Mouse (Mus musculus) hindbrain, embryonic 13.5 days (tissue): ENCODE measurements around the gene Tecpr2. TPM values are rescaled to one million over a fixed set of nuclear protein-coding genes. Genes with fewer than 3 reads are reported as not detected.

Experiments
- ATAC-seq: fragments of 200-750 bp; cut with Nextera tagmentation; 2 replicates; pipeline ENCODE4 v1.8.0; 2017; ENCODE audit warnings: moderate TSS enrichment; ENCODE audit not compliant: low FRiP score
- H3K27ac ChIP-seq: fragments of 300-500 bp; sonication (generic); 2 replicates; pipeline ENCODE4 v1.5.1; 2015; ENCODE audit warnings: inconsistent platforms, mild to moderate bottlenecking, moderate library complexity
- H3K27me3 ChIP-seq: fragments of 300-500 bp; sonication (generic); 2 replicates; pipeline ENCODE4 v1.6.1; 2015; ENCODE audit warnings: mild to moderate bottlenecking, inconsistent platforms
- H3K36me3 ChIP-seq: fragments of 300-500 bp; sonication (generic); 2 replicates; pipeline ENCODE4 v1.6.1; 2015; ENCODE audit warnings: mild to moderate bottlenecking, inconsistent platforms
- H3K4me1 ChIP-seq: fragments of 300-500 bp; sonication (generic); replicated peaks from 2 replicates; pipeline ENCODE4 v1.6.1; 2015; ENCODE audit warnings: inconsistent platforms
- H3K4me2 ChIP-seq: fragments of 300-500 bp; sonication (generic); 2 replicates; pipeline ENCODE4 v1.6.1; 2015; ENCODE audit warnings: inconsistent platforms, mild to moderate bottlenecking, moderate library complexity
- H3K4me3 ChIP-seq: fragments of 300-500 bp; sonication (generic); 2 replicates; pipeline ENCODE4 v1.5.1; 2015; ENCODE audit warnings: mild to moderate bottlenecking, inconsistent platforms
- H3K9ac ChIP-seq: fragments of 300-500 bp; sonication (generic); 2 replicates; pipeline ENCODE4 v1.6.1; 2015; ENCODE audit warnings: mild to moderate bottlenecking, inconsistent platforms
- H3K9me3 ChIP-seq: fragments of 300-500 bp; sonication (generic); 2 replicates; pipeline ENCODE4 v1.6.1; 2016; ENCODE audit warnings: inconsistent platforms
- WGBS: fragments of 180-500 bp; shearing (Covaris S2); methylation state at CpG from one replicate; pipeline ENCODE4 v1.1.7; 2015; 5-methylcytosine and 5-hydroxymethylcytosine counted together
- polyA plus RNA-seq: library from polyadenylated mRNA; unstranded; fragments of >200 nt; fragmentation: Nextera tagmentation; extraction: Ambion mirVana; gene quantifications from 2 replicates; pipeline ENCODE4 v1.2.1, GENCODE M21; 2015

Gene Tecpr2
- polyA plus RNA-seq, 1 experiment from 2014 or later = 7.3 TPM

DNA sequence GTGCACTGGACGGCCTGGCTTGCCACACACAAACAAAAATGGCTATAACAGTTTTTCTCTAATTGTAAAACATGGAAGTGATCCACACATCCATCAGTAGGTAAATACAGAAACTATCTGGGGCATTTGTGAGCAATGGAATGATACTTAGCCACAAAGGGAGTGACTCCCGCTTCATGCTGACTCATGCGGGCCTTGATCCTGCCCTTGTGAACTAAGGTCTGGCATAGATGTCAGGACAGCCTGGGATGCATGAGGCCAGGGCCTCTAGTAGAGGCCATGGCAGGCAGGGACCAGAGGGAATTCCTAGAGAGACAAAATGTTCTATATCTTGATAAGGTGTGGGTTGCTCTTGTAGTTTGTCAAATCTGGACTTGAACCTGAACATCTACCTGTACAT is 64.4 kb downstream of the Tecpr2 start:
- no peak overlapping the region for H3K27ac ChIP-seq

DNA sequence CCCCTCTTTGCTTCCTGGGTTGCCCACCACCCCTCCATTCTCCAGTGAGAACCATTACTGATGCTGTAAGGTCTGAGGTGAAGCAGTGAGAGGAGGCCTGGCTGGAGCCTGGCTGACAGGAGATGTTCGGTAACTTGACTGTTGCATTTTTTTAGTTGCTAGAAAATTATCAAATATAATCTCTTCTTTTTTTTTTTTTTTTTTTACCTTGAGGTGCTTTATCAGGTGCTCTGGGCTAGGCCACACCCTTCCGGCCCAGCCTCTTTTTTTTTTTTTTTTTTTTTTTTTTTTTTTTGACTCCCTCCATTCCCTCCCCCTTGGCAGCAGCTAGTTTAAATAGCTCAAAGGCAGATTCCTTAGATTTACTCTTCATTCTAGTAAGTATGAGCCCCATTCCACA is 64.8 kb downstream of the Tecpr2 start:
- H3K27me3 ChIP-seq = no peaks in the 10 kb centered on the region
- 100% methylated on average over 2 of the region's 2 CpGs for WGBS
- no peak overlapping the region for H3K27ac ChIP-seq
- H3K4me2 ChIP-seq = no peak overlapping the region
- H3K9me3 ChIP-seq = no peaks in the 10 kb centered on the region
- ATAC-seq = no peak
- no peaks in the 10 kb centered on the region for H3K4me1 ChIP-seq
- H3K9ac ChIP-seq = no peak overlapping the region
- H3K4me3 ChIP-seq = no peak overlapping the region
- H3K36me3 ChIP-seq = peaks cover 41% of the 10 kb centered on the region

More for the DNA sequence above, 64.4 kb downstream of the Tecpr2 start:
- H3K4me1 ChIP-seq = no peaks in the 10 kb centered on the region
- H3K9ac ChIP-seq = no peak overlapping the region
- WGBS = 91% methylated on average over 3 of the region's 3 CpGs
- no peaks in the 10 kb centered on the region for H3K27me3 ChIP-seq
- no peak overlapping the region for H3K4me3 ChIP-seq
- peaks cover 44% of the 10 kb centered on the region for H3K36me3 ChIP-seq
- no peaks in the 10 kb centered on the region for H3K9me3 ChIP-seq
- no peak overlapping the region for H3K4me2 ChIP-seq
- no peak for ATAC-seq

DNA sequence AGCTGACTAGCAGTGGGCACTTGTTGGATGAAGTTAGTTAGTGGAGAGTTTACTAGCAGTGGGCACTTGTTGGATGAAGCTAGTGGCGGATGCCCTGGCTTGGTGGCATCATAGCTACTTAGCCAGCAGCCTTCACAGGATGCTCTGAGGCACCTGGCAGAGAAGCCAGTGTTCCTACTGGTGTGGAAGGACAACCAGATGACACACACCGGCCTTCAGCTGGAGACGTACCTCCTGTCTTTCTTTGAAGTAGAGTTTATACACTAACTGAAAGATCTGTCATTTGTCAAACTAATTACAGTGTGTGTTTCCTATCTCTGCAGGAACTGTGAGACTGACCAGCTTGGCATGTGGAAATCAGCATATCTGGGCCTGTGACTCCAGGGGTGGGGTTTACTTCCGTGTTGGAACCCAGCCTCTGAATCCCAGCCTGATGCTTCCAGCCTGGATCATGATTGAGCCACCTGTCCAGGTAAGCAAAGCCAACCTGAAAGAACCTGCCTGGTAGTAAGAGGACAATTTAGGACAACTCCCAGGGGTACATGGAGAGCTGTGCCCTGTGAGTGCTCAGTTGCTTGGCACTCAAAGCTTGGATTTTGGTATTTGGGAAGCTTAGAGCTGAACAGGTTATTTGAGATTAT is 65.4 kb downstream of the Tecpr2 start:
- no peaks in the 10 kb centered on the region for H3K4me1 ChIP-seq
- no peak overlapping the region for H3K4me3 ChIP-seq
- WGBS = 87% methylated on average over 4 of the region's 4 CpGs
- peaks cover 41% of the 10 kb centered on the region for H3K36me3 ChIP-seq
- no peak overlapping the region for H3K9ac ChIP-seq
- H3K9me3 ChIP-seq = no peaks in the 10 kb centered on the region
- H3K27me3 ChIP-seq = no peaks in the 10 kb centered on the region
- no peak overlapping the region for H3K4me2 ChIP-seq
- ATAC-seq = no peak
- H3K27ac ChIP-seq = no peak overlapping the region

DNA sequence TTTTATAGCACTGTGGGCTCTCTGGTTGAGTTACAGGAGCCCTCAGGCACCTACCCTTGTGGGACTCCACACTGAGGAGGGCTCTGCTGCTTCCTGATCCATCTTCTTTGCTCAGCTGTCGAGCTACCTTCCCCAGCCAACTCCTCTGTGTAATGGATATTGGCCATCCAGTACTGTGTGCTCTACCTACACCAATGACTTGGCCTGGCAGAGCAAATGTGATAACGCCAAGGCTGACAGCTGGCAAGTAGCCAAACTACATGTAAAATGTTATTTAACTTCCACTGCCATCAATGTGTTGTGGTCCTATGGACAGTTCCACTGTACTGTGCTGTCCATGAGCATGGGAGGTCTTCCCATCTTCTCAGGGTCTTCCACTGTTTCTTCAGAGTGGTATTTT is 72.9 kb downstream of the Tecpr2 start:
- peaks cover 29% of the 10 kb centered on the region for H3K36me3 ChIP-seq
- H3K9ac ChIP-seq = no peak overlapping the region
- H3K9me3 ChIP-seq = no peaks in the 10 kb centered on the region
- WGBS = 79% methylated on average over 2 of the region's 2 CpGs
- no peak overlapping the region for H3K27ac ChIP-seq
- no peak overlapping the region for H3K4me2 ChIP-seq
- no peaks in the 10 kb centered on the region for H3K27me3 ChIP-seq
- H3K4me3 ChIP-seq = no peak overlapping the region
- H3K4me1 ChIP-seq = no peaks in the 10 kb centered on the region
- ATAC-seq = no peak

DNA sequence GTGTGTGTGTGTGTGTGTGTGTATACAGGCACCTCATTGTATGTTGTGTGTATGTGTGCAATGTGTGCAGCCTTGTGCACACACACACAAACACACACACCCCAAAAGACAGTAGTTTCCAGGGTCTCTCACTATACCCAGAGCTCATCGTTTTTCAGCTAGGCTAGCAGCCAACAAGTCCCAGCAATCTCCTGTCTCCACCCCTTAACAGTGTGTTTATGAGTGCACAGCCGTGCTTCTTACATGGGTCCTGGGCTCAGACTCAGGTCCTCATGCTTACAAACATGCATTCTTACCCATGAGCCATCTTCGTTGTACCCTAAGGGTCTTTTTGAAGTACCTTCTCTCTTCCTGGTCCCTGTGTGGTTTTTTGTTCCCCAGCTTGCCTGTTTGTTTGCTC is 76.4 kb downstream of the Tecpr2 start:
- no peak overlapping the region for H3K27ac ChIP-seq
- H3K4me2 ChIP-seq = no peak overlapping the region
- 82% methylated on average over 3 of the region's 3 CpGs for WGBS
- H3K9ac ChIP-seq = no peak overlapping the region
- no peaks in the 10 kb centered on the region for H3K4me1 ChIP-seq
- H3K4me3 ChIP-seq = no peak overlapping the region
- ATAC-seq = no peak
- H3K27me3 ChIP-seq = no peaks in the 10 kb centered on the region
- no peaks in the 10 kb centered on the region for H3K9me3 ChIP-seq
- peaks cover 44% of the 10 kb centered on the region for H3K36me3 ChIP-seq

DNA sequence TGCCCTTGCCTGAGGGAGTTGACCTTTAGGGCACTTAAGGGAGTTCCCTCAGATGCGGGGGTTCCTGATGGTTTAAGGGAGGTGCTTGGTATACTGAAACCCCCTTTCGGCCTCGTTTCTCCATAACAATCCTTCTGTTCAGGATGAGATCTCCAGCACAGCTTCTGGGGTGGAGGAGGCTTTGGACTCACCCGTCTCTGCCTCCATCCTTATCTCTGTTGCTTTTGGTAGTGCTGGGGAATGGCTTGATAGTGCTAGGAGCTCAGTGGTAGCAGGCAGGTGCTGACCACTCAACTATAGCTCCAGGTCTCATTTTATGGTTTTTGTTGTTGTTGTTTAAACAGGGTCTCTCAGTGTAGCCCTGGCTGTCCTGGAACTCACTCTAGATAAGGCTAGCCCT is 77.0 kb downstream of the Tecpr2 start:
- ATAC-seq = no peak
- 85% methylated on average over 4 of the region's 4 CpGs for WGBS
- Histone ChIP-seq H3K4me3 (no peak overlapping the region), H3K27me3 (no peaks in the 10 kb centered on the region), H3K9me3 (no peaks in the 10 kb centered on the region), H3K27ac (no peak overlapping the region), H3K4me2 (no peak overlapping the region), H3K9ac (no peak overlapping the region), H3K36me3 (peaks cover 45% of the 10 kb centered on the region), H3K4me1 (no peaks in the 10 kb centered on the region)

DNA sequence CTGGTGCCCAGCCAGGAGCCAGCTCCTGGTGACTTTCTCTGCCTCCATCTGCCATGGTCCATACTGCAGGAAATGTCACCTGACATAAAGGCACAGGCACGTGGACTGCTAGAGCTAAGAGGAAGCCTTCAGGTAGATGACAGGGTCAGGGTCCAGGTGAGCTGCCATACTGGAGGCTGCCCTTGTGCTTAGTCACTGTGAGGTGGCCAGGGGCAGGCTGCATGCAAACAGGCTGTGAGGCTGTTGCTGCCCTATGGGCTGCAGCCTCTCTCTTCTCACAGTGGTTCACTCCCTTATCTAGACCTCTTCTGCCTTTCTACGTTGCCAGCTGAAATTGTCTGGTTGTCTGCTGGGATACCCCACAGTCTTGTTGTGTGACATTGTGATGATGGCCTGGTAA is 78.1 kb downstream of the Tecpr2 start:
- ATAC-seq = no peak
- H3K9me3 ChIP-seq = no peaks in the 10 kb centered on the region
- H3K4me1 ChIP-seq = no peaks in the 10 kb centered on the region
- H3K4me2 ChIP-seq = no peak overlapping the region
- no peaks in the 10 kb centered on the region for H3K27me3 ChIP-seq
- H3K9ac ChIP-seq = no peak overlapping the region
- H3K4me3 ChIP-seq = no peak overlapping the region
- H3K36me3 ChIP-seq = peaks cover 47% of the 10 kb centered on the region
- no peak overlapping the region for H3K27ac ChIP-seq
- 91% methylated on average over 2 of the region's 2 CpGs for WGBS

DNA sequence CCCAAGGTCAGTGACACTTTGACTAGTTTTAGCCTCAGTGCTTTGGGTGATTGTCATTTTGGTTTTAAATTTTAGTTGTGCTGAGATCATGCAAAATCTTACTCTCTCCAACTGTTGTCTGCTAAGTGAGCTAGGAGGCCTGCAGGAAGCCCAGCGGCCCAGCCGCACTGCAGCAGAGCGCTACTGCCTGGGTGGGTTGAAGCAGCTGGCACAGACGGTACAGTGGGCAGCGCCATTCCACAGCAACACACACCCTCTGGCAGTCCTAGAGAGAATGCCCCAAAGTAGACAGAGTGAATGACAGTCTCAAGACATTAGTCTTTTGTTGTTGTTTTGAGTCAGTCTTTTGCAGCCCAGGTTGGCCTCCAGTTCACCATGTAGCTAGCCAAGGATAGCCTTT is 81.3 kb downstream of the Tecpr2 start:
- no peak for ATAC-seq
- H3K9ac ChIP-seq = no peak overlapping the region
- peaks cover 75% of the 10 kb centered on the region for H3K36me3 ChIP-seq
- H3K27ac ChIP-seq = no peak overlapping the region
- no peak overlapping the region for H3K4me3 ChIP-seq
- no peaks in the 10 kb centered on the region for H3K9me3 ChIP-seq
- no peaks in the 10 kb centered on the region for H3K27me3 ChIP-seq
- 96% methylated on average over 5 of the region's 5 CpGs for WGBS
- H3K4me2 ChIP-seq = no peak overlapping the region
- H3K4me1 ChIP-seq = no peaks in the 10 kb centered on the region

DNA sequence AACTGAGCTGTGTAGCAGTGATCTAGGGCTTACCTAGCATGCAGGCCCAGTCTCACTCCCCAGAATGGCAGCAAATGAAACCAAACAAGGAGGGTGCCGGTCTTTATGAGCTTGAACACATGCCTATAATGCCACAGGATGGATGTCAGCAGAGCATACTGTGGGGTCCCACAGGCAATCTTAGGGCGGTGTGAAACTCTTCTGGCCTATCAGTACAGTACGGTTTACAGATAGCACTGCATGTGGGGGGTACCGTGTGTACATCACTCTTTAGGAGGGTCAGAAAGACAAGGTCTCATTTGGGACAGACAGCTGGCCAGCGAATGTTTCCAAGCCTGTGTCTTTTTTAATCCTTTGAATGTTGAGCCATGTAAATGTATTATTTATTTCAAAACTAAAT is 82.9 kb downstream of the Tecpr2 start:
- Histone ChIP-seq H3K9ac (no peak overlapping the region), H3K27me3 (no peaks in the 10 kb centered on the region), H3K9me3 (no peaks in the 10 kb centered on the region), H3K4me1 (no peaks in the 10 kb centered on the region), H3K4me3 (no peak overlapping the region), H3K36me3 (peaks cover 89% of the 10 kb centered on the region), H3K27ac (no peak overlapping the region), H3K4me2 (no peak overlapping the region)
- no peak for ATAC-seq
- WGBS = 92% methylated on average over 5 of the region's 5 CpGs

DNA sequence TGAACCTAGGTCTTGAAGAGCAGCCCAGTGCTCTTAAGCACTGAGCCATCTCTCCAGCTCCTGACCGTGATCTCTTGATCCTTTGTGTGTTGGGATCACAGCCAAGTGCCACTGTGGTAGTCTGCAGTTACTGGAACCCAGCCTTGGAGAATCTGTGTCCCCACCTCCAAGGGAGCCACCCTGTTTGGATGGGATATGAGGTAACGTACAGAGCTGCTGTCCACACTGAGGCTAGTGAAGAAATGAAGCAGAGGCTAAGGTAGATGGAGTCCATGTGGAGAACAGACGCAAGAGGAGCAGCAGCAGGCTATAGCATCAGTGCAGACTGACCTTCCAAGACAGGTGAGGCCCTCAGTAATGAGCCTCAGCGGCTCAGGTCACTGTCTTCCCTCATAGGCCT is 84.8 kb downstream of the Tecpr2 start:
- Histone ChIP-seq H3K4me2 (no peak overlapping the region), H3K9me3 (no peaks in the 10 kb centered on the region), H3K4me3 (no peak overlapping the region), H3K9ac (no peak overlapping the region), H3K27ac (no peak overlapping the region), H3K4me1 (peaks cover 11% of the 10 kb centered on the region), H3K27me3 (peaks cover 4% of the 10 kb centered on the region; the same call in 1 of the 2 replicates), H3K36me3 (peaks cover 75% of the 10 kb centered on the region)
- no peak for ATAC-seq
- 90% methylated on average over 4 of the region's 4 CpGs for WGBS

DNA sequence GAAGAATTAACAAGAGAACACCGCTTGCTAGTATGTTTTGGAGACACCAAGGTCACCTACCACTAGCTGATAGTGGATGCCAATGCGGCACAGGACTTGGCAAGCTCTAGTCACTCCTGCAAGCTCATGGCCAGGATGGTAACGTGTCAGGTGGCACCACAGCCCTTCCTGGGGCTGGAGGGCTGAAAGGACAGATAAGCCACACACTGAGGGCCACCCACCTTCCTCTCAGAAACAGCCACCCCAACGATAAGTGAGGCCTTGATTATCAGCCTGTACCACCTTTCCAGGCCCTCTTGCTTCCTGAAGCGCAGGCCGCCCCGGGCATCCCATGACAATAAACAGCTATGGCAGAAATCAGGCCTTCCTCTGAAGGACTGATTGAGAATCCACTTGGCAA is 85.2 kb downstream of the Tecpr2 start:
- H3K9me3 ChIP-seq = no peaks in the 10 kb centered on the region
- H3K4me1 ChIP-seq = peaks cover 15% of the 10 kb centered on the region
- no peak overlapping the region for H3K4me3 ChIP-seq
- H3K36me3 ChIP-seq = peaks cover 70% of the 10 kb centered on the region
- 96% methylated on average over 7 of the region's 7 CpGs for WGBS
- ATAC-seq = no peak
- peaks cover 4% of the 10 kb centered on the region; the same call in 1 of the 2 replicates for H3K27me3 ChIP-seq
- no peak overlapping the region for H3K9ac ChIP-seq
- H3K27ac ChIP-seq = no peak overlapping the region
- H3K4me2 ChIP-seq = no peak overlapping the region

DNA sequence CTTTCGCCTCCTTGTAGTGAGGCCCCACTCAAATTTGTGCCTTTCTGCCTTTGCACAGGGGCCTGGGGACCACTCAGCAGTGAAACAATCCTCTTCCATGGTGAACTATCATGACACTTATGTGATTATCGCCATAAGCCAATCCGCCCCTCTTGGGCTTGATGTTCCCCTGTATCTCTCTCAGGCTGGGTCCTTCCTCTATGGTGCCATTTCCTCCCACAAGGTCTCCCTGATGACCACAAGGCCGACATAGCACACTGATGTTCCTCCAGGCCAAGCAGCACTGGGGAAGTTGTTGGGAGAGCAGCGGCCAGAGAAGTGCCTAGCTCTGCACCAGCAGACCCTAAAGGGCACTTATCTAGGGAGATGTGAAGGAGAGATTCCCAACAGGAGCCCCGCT is 85.7 kb downstream of the Tecpr2 start:
- no peak overlapping the region for H3K4me3 ChIP-seq
- WGBS = 89% methylated on average over 6 of the region's 6 CpGs
- H3K4me2 ChIP-seq = no peak overlapping the region
- H3K27me3 ChIP-seq = peaks cover 5% of the 10 kb centered on the region; the same call in 1 of the 2 replicates
- H3K36me3 ChIP-seq = peaks cover 66% of the 10 kb centered on the region
- peaks cover 18% of the 10 kb centered on the region for H3K4me1 ChIP-seq
- no peak overlapping the region for H3K27ac ChIP-seq
- H3K9me3 ChIP-seq = no peaks in the 10 kb centered on the region
- no peak for ATAC-seq
- no peak overlapping the region for H3K9ac ChIP-seq

DNA sequence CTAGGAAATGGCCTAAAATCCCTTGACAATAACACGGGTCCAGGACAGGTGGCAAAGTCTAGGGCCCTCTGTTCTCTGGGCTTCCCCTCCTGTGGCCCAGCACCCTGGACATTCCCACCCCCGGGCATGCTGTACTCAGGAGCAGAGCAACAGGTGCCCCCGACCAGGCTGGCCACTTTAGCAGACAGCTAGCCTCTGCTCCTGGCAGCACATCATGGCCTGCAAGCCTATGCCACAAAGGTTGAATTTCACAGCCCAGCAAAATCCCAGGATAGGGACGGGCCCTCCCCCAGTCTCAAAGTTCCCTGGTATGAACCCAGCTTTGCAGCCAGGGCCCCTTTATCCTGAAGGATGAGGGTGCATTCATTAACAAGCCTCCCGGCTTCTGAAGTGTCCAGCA is 86.3 kb downstream of the Tecpr2 start:
- WGBS = 93% methylated on average over 5 of the region's 5 CpGs
- no peak for ATAC-seq
- no peak overlapping the region for H3K4me3 ChIP-seq
- H3K4me2 ChIP-seq = no peak overlapping the region
- no peak overlapping the region for H3K9ac ChIP-seq
- no peaks in the 10 kb centered on the region for H3K9me3 ChIP-seq
- H3K4me1 ChIP-seq = peaks cover 18% of the 10 kb centered on the region
- H3K27ac ChIP-seq = no peak overlapping the region
- peaks cover 11% of the 10 kb centered on the region; the same call in 1 of the 2 replicates for H3K27me3 ChIP-seq
- H3K36me3 ChIP-seq = peaks cover 59% of the 10 kb centered on the region
